Mouse (Mus musculus) ovary, adult 18-20 months (tissue): ENCODE measurements at regions not wholly inside any gene's neighbourhood (a gene's known extent, or its start where the extent isn't known, plus 50 kb on each side); places are given as distances from the start of the nearest gene placed in this dataset.
"Not testable (repeated sequence)": the region's sequence is repeated elsewhere in the genome, so short reads cannot be mapped to it uniquely, and the experiment has no call there.

Source experiments
- DNase-seq: peaks from one replicate; pipeline ENCODE4 v3.0.0; 2022; ENCODE audit warnings: low spot score, mixed read lengths

- DNase-seq, result not testable (repeated sequence)
Measured at GRCm38 (mm10) chr17:13432256-13432655, 77.9 kb downstream of the Tcp10c start.

GRCm38 (mm10) chr17:13434146-13434545, 79.8 kb downstream of the Tcp10c start:
- DNase-seq, result not testable (repeated sequence)

GRCm38 (mm10) chr17:13438790-13439189, 84.4 kb downstream of the Tcp10c start:
- not testable (repeated sequence) for DNase-seq

GRCm38 (mm10) chr17:13440708-13441530, 86.5 kb downstream of the Tcp10c start:
- DNase-seq, result not testable (repeated sequence)

- DNase-seq, result not testable (repeated sequence)
Measured at GRCm38 (mm10) chr17:13442229-13442628, 87.9 kb downstream of the Tcp10c start.

- DNase-seq, result not testable (repeated sequence)
Measured at GRCm38 (mm10) chr17:13456869-13457600, 102.7 kb downstream of the Tcp10c start.

GRCm38 (mm10) chr17:13457942-13458341, 103.6 kb downstream of the Tcp10c start:
- DNase-seq, result not testable (repeated sequence)

GRCm38 (mm10) chr17:13458814-13459213, 104.4 kb downstream of the Tcp10c start:
- not testable (repeated sequence) for DNase-seq

- not testable (repeated sequence) for DNase-seq
Measured at GRCm38 (mm10) chr17:13462663-13463062, 108.3 kb downstream of the Tcp10c start.

GRCm38 (mm10) chr17:13465822-13466221, 111.5 kb downstream of the Tcp10c start:
- DNase-seq, result not testable (repeated sequence)

GRCm38 (mm10) chr17:13469867-13470380, 115.6 kb downstream of the Tcp10c start:
- DNase-seq, result not testable (repeated sequence)

GRCm38 (mm10) chr17:13472460-13473062, 118.2 kb downstream of the Tcp10c start:
- DNase-seq, result peak; percentile 29

- DNase-seq, result no peak
Measured at GRCm38 (mm10) chr17:13474310-13475094, 120.1 kb downstream of the Tcp10c start.

GRCm38 (mm10) chr17:13478866-13479571, 124.6 kb downstream of the Tcp10c start:
- peak; percentile 49 for DNase-seq

- no peak for DNase-seq
Measured at GRCm38 (mm10) chr17:13479572-13480063, 125.2 kb downstream of the Tcp10c start.

- no peak for DNase-seq
Measured at GRCm38 (mm10) chr17:13481445-13482085, 127.2 kb downstream of the Tcp10c start.

- DNase-seq, result no peak
Measured at GRCm38 (mm10) chr17:13482136-13482535, 127.8 kb downstream of the Tcp10c start.

- DNase-seq, result no peak
Measured at GRCm38 (mm10) chr17:13487291-13488215, 133.2 kb downstream of the Tcp10c start.
